Mouse (Mus musculus): ENCODE data around the gene Rcan3.

GRCm38 (mm10) chr4:135377241-135377640, 56.4 kb downstream of the Rcan3 start:
- TF ChIP-seq GATA1 (IDR thresholded peaks at IDR 0.05; ENCODE audit: low read depth, low read length) (no peak), TAL1 (IDR thresholded peaks at IDR 0.05; ENCODE audit: low read length) (no peak), USF2 (IDR thresholded peaks at IDR 0.05; ENCODE audit: borderline replicate concordance in 1 of 2, insufficient read depth in 1 of 2, low read depth in 1 of 2, low read length in 2 of 2) (no peak)
